Mouse (Mus musculus) left cerebral cortex, adult 9 months (tissue): ENCODE measurements at regions not wholly inside any gene's neighbourhood (a gene's known extent, or its start where the extent isn't known, plus 50 kb on each side); places are given as distances from the start of the nearest gene placed in this dataset.

Experiments
- DNase-seq, 2 experiments: peaks; one replicate each; pipeline ENCODE4 v3.0.0; 2022; ENCODE audit warnings: low spot score in 2 of 2

- no peak for DNase-seq
Measured at GRCm38 (mm10) chr3:15200990-15201389, 131.1 kb downstream of the Gm9733 start.

GRCm38 (mm10) chr3:15202760-15203159, 129.3 kb downstream of the Gm9733 start:
- DNase-seq = no peak

GRCm38 (mm10) chr3:15205266-15206229, 126.6 kb downstream of the Gm9733 start:
- no peak for DNase-seq

GRCm38 (mm10) chr3:15212357-15212756, 119.7 kb downstream of the Gm9733 start:
- DNase-seq = no peak

GRCm38 (mm10) chr3:15217591-15217990, 114.5 kb downstream of the Gm9733 start:
- no peak for DNase-seq

- DNase-seq = no peak
Measured at GRCm38 (mm10) chr3:15219275-15219674, 112.8 kb downstream of the Gm9733 start.

- DNase-seq = no peak
Measured at GRCm38 (mm10) chr3:15223266-15223665, 108.8 kb downstream of the Gm9733 start.

- no peak for DNase-seq
Measured at GRCm38 (mm10) chr3:15224452-15224851, 107.7 kb downstream of the Gm9733 start.

- DNase-seq = no peak
Measured at GRCm38 (mm10) chr3:15228641-15229040, 103.5 kb downstream of the Gm9733 start.

- no peak for DNase-seq
Measured at GRCm38 (mm10) chr3:15230204-15230603, 101.9 kb downstream of the Gm9733 start.

- no peak for DNase-seq
Measured at GRCm38 (mm10) chr3:15231433-15231832, 100.7 kb downstream of the Gm9733 start.

- DNase-seq = peak in 1 of 2 experiments; percentile 10
Measured at GRCm38 (mm10) chr3:15237817-15238432, 94.2 kb downstream of the Gm9733 start.

GRCm38 (mm10) chr3:15242388-15242787, 89.7 kb downstream of the Gm9733 start:
- DNase-seq = no peak

- no peak for DNase-seq
Measured at GRCm38 (mm10) chr3:15243584-15243983, 88.5 kb downstream of the Gm9733 start.

GRCm38 (mm10) chr3:15244999-15245398, 87.1 kb downstream of the Gm9733 start:
- DNase-seq = peak in 1 of 2 experiments; percentile 44
